Mouse (Mus musculus): ENCODE data around the gene Il23a.
A peak's percentile ranks its signal among the peaks of the same experiment; 100 is the strongest.

- TF ChIP-seq CTCF (IDR thresholded peaks at IDR 0.05; ENCODE audit: low read depth, low read length) = peak; percentile 94
- TF ChIP-seq POLR2A (IDR thresholded peaks at IDR 0.05; ENCODE audit: borderline replicate concordance, low read depth, low read length) = no peak
These were observed 14.7 kb downstream of the Il23a start for GRCm38 (mm10) chr10:128283604-128284579.
